Mouse (Mus musculus) liver, embryonic 11.5 days (tissue): Measurements from ENCODE around the gene Ubr4. TPM values are rescaled to one million over a fixed set of nuclear protein-coding genes. Genes with fewer than 3 reads are reported as not detected.
"Not testable (repeated sequence)": the region's sequence is repeated elsewhere in the genome, so short reads cannot be mapped to it uniquely, and the experiment has no call there.

Experiments
- ATAC-seq: fragments of 200-750 bp; cut with Nextera tagmentation; replicated peaks from 2 replicates; pipeline ENCODE4 v1.8.0; 2017; ENCODE audit warnings: moderate number of reproducible peaks, mild to moderate bottlenecking, moderate TSS enrichment, moderate library complexity; ENCODE audit not compliant: low FRiP score
- DNase-seq: peaks from one replicate; pipeline ENCODE4 v3.0.0-alpha.2; 2017; ENCODE audit warnings: low spot score
- H3K27ac ChIP-seq: fragments of 300-500 bp; sonication (generic); 2 replicates; pipeline ENCODE4 v1.5.1; 2014; ENCODE audit warnings: mild to moderate bottlenecking, low read depth, low read length, control low read depth
- H3K27me3 ChIP-seq: fragments of 300-500 bp; sonication (generic); replicated peaks from 2 replicates; pipeline ENCODE4 v1.6.1; 2014; ENCODE audit warnings: low read length, mixed read lengths; ENCODE audit not compliant: control insufficient read depth, insufficient read depth
- H3K36me3 ChIP-seq: fragments of 300-500 bp; sonication (generic); 2 replicates; pipeline ENCODE4 v1.6.1; 2014; ENCODE audit warnings: mild to moderate bottlenecking, low read length, moderate library complexity, mixed read lengths; ENCODE audit not compliant: control insufficient read depth, insufficient read depth
- H3K4me1 ChIP-seq: fragments of 300-500 bp; sonication (generic); replicated peaks from 2 replicates; pipeline ENCODE4 v1.6.1; 2014; ENCODE audit warnings: low read length, mixed read lengths; ENCODE audit not compliant: control insufficient read depth, insufficient read depth
- H3K4me2 ChIP-seq: fragments of 300-500 bp; sonication (generic); 2 replicates; pipeline ENCODE4 v1.6.1; 2014; ENCODE audit warnings: mild to moderate bottlenecking, control low read depth, moderate library complexity
- H3K4me3 ChIP-seq: fragments of 300-500 bp; sonication (generic); 2 replicates; pipeline ENCODE4 v1.5.1; 2014; ENCODE audit warnings: low read depth, low read length, control low read depth
- H3K9ac ChIP-seq: fragments of 300-500 bp; sonication (generic); 2 replicates; pipeline ENCODE4 v1.6.1; 2014; ENCODE audit warnings: low read depth, low read length, control low read depth
- H3K9me3 ChIP-seq: fragments of 300-500 bp; sonication (generic); 2 replicates; pipeline ENCODE4 v1.6.1; 2016; ENCODE audit warnings: low read length, inconsistent platforms, mixed read lengths; ENCODE audit not compliant: control insufficient read depth
- WGBS: fragments of 180-500 bp; shearing (Covaris S2); extraction: QIAGEN DNeasy Blood & Tissue Kit; methylation state at CpG from one replicate; pipeline ENCODE4 v1.1.7; 2014; 5-methylcytosine and 5-hydroxymethylcytosine counted together
- polyA plus RNA-seq: library from polyadenylated mRNA; unstranded; fragments of >200 nt; fragmentation: Nextera tagmentation; extraction: Ambion mirVana; gene quantifications from 2 replicates; pipeline ENCODE4 v1.2.1, GENCODE M21; 2014

Ubr4 gene
- polyA plus RNA-seq, 1 experiment from 2014 or later, result 86.9 TPM

DNA sequence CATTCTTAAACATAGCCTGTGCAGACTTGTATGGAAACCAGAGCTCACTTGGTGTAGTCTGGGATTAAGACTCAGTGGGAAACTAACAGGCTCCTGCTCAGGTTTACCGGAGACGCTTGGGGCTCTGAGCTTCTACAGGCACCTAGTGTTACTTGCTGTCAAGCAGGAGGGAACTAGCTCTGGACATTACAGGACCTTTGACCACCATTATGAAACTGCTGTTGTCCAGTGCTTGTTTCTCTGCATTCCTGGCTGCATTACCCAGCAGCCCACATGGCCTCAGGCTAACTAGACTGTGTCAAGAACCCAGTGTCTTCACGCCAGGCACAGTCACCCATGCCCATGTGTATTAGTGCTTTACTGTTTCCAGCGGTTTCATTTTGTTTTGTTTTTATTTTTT is 20.7 kb downstream of the Ubr4 start:
- Histone ChIP-seq H3K4me2 (no peak overlapping the region), H3K9ac (no peak overlapping the region), H3K27me3 (no peaks in the 10 kb centered on the region), H3K9me3 (no peaks in the 10 kb centered on the region), H3K4me3 (no peak overlapping the region), H3K4me1 (no peaks in the 10 kb centered on the region), H3K27ac (peak overlapping the region; percentile 38), H3K36me3 (peaks cover 53% of the 10 kb centered on the region)
- WGBS, result 97% methylated on average over 4 of the region's 4 CpGs
- ATAC-seq (no peak), DNase-seq (no peak)

DNA sequence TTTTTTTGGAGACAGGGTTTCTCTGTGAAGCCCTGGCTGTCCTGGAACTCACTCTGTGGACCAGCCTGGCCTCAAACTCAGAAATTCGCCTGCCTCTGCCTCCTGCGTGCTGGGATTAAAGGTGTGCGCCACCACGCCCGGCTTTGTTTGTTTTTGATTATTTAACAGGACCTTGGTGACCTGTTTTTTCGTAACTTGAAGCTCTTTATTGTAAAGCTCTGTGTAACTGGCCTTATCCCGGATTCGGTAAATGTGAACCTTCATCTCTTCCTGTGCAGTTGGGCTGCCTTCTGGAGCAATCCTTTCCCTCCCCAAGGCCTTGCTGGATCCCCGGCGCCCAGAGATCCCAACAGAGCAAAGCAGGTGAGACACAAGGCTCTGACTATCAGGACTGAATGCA is 21.1 kb downstream of the Ubr4 start:
- no peaks in the 10 kb centered on the region for H3K9me3 ChIP-seq
- no peaks in the 10 kb centered on the region for H3K27me3 ChIP-seq
- WGBS, result 92% methylated on average over 10 of the region's 10 CpGs
- no peak for DNase-seq
- H3K4me1 ChIP-seq, result no peaks in the 10 kb centered on the region
- peak overlapping the region; percentile 38; the same call in 1 of the 2 replicates for H3K27ac ChIP-seq
- peaks cover 49% of the 10 kb centered on the region for H3K36me3 ChIP-seq
- no peak overlapping the region for H3K9ac ChIP-seq
- H3K4me2 ChIP-seq, result no peak overlapping the region
- no peak for ATAC-seq
- H3K4me3 ChIP-seq, result no peak overlapping the region

DNA sequence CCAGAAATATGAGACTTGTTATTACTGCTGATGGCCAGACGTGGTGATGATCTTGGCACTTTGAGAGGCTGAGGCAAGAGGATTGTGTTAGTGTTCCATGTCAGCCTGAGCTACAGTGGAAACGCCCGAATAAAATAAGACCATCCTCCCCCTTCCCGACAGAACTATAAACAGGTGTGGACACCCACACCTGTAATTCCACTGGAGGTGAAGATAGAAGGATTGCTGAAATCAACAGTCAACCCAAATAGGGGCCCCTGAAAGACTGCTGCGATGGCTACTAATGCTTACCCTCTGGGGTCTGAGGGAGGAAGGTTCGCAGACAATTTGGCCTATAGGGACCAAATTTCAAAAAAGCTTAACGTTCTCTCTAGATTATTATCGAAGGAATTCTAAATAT is 27.3 kb downstream of the Ubr4 start:
- H3K4me3 ChIP-seq, result peak overlapping the region; percentile 71
- DNase-seq (no peak), ATAC-seq (no peak)
- 9% methylated on average over 8 of the region's 8 CpGs for WGBS
- peak overlapping the region; percentile 75 for H3K9ac ChIP-seq
- no peaks in the 10 kb centered on the region for H3K9me3 ChIP-seq
- peak overlapping the region; percentile 79 for H3K4me2 ChIP-seq
- peak overlapping the region; percentile 38; the same call in 1 of the 2 replicates for H3K27ac ChIP-seq
- peaks cover 15% of the 10 kb centered on the region for H3K36me3 ChIP-seq
- H3K27me3 ChIP-seq, result no peaks in the 10 kb centered on the region
- peaks cover 13% of the 10 kb centered on the region; the same call in 1 of the 2 replicates for H3K4me1 ChIP-seq

DNA sequence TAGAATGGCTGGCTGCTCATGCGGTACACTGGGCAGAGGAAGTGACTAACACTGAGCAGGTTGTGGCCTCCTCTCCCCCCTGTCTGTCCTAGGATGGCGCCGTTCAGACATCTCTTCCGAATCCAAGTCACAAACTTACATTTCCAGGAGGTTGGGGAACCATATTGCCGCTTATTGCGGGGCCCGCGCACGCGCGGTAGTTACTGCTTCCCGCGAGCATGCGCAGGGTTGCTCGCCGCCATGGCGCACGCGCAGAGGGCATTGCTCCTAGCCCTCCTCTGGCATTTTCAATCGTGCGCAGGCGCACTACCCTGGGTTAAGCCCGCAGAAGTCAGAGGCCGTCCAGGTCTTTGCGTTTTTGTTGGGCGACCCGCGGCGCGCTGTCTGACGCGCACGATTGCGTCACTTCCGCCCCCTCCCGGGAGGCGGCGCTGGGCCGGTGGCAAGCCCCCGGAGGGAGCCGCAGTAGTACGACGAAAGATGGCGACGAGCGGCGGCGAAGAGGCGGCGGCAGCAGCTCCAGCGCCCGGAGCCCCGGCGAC is 27.9 kb downstream of the Ubr4 start:
- peak; percentile 99 for DNase-seq
- H3K4me1 ChIP-seq, result peaks cover 13% of the 10 kb centered on the region; the same call in 1 of the 2 replicates
- peak overlapping the region; percentile 63 for H3K27ac ChIP-seq
- H3K9me3 ChIP-seq, result no peaks in the 10 kb centered on the region
- peak overlapping the region; percentile 71 for H3K4me3 ChIP-seq
- peaks cover 11% of the 10 kb centered on the region for H3K36me3 ChIP-seq
- H3K4me2 ChIP-seq, result peak overlapping the region; percentile 79
- peak overlapping the region; percentile 75 for H3K9ac ChIP-seq
- ATAC-seq, result peak; percentile 92
- under 1% methylated on average over 54 of the region's 54 CpGs for WGBS
- no peaks in the 10 kb centered on the region for H3K27me3 ChIP-seq

DNA sequence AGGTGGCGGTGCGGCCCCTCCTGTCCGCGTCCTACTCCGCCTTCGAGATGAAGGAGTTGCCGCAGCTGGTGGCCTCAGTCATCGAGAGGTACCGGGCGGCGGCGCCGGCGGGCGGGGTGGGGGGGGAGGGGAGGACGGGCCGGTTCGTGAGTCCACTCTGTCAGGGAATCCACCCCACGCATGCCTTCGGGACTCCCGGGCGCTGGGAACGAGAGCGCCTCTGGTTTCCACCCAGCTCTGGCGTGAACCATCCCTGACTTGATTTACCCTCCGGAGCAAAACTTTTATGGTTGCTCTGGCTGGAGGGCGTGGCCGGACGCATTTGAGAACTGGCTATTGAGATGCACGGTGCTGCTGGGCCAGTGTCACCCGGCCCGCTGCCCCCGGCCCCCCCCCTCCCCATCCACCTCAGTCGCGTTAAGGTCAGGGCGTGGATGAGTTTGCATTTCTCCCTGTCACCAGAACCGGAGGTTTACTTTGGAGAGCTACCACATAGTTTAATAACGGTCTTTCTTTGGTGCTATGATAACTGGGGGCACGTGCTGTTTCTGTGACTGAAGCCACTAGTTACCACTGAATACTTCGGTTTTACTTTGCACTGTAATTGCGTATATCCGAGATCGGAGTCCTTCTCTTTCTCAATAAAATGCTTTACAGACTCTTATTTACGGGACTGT is 28.5 kb downstream of the Ubr4 start:
- no peaks in the 10 kb centered on the region for H3K9me3 ChIP-seq
- H3K4me3 ChIP-seq, result peak overlapping the region; percentile 71
- H3K27ac ChIP-seq, result peak overlapping the region; percentile 63
- peak overlapping the region; percentile 67 for H3K9ac ChIP-seq
- peak overlapping the region; percentile 62 for H3K4me2 ChIP-seq
- DNase-seq (no peak), ATAC-seq (peak; percentile 67)
- H3K4me1 ChIP-seq, result peaks cover 14% of the 10 kb centered on the region; the same call in 1 of the 2 replicates
- H3K27me3 ChIP-seq, result no peaks in the 10 kb centered on the region
- H3K36me3 ChIP-seq, result peaks cover 4% of the 10 kb centered on the region; the same call in 1 of the 2 replicates
- 2% methylated on average over 42 of the region's 44 CpGs for WGBS

DNA sequence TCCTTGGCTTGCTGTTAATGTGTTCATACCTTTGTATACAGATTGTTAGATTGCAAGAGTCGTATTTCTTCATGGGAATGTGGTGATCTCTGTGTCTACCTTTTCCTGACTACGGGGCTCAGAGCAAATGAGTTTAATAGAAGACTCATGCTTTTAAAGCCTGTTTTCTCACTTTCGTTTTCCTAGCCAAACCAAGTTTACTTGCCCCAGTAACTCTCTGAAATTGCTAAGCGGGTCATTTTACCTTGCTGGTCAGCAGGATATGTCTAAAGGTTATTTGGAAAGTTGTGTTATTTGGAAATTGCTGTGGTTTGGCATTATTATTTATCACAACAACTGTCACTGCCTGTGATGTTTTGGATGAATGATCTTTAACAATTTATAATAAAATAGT is 29.0 kb downstream of the Ubr4 start:
- ATAC-seq, result no peak
- peak overlapping the region; percentile 67 for H3K9ac ChIP-seq
- H3K4me1 ChIP-seq, result peaks cover 18% of the 10 kb centered on the region
- H3K27me3 ChIP-seq, result no peaks in the 10 kb centered on the region
- no peaks in the 10 kb centered on the region for H3K9me3 ChIP-seq
- H3K27ac ChIP-seq, result peak overlapping the region; percentile 63; the same call in 1 of the 2 replicates
- H3K4me2 ChIP-seq, result peak overlapping the region; percentile 62
- DNase-seq, result no peak
- 30% methylated on average over 4 of the region's 4 CpGs for WGBS
- H3K4me3 ChIP-seq, result peak overlapping the region; percentile 71
- peaks cover 3% of the 10 kb centered on the region; the same call in 1 of the 2 replicates for H3K36me3 ChIP-seq

DNA sequence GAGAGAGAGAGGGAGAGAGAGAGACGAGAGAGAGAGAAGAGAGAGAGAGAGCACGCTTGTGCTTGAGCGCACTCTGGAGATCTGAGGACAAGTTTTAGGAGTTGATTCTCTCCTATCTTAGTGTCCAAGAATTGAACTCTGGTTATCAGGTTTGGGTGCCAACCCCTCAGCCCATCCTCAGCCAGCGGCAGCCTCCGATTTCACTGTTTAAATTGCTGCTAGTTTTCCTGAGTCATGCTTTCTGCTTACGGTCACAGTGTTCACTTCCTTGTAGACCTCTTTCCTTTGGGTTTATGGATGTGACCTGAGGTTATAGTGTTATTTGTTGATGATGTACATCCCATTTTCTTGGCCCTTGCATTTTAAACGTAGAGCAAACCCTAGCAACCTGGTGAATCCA is 29.8 kb downstream of the Ubr4 start:
- WGBS, result 38% methylated on average over 7 of the region's 7 CpGs
- DNase-seq (no peak), ATAC-seq (no peak; the same call in 1 of the 2 replicates)
- no peaks in the 10 kb centered on the region; the same call in 1 of the 2 replicates for H3K36me3 ChIP-seq
- H3K4me3 ChIP-seq, result peak overlapping the region; percentile 71
- peaks cover 24% of the 10 kb centered on the region for H3K4me1 ChIP-seq
- H3K9ac ChIP-seq, result peak overlapping the region; percentile 63
- peak overlapping the region; percentile 62 for H3K4me2 ChIP-seq
- H3K9me3 ChIP-seq, result no peaks in the 10 kb centered on the region
- H3K27me3 ChIP-seq, result no peaks in the 10 kb centered on the region
- H3K27ac ChIP-seq, result peak overlapping the region; percentile 46

DNA sequence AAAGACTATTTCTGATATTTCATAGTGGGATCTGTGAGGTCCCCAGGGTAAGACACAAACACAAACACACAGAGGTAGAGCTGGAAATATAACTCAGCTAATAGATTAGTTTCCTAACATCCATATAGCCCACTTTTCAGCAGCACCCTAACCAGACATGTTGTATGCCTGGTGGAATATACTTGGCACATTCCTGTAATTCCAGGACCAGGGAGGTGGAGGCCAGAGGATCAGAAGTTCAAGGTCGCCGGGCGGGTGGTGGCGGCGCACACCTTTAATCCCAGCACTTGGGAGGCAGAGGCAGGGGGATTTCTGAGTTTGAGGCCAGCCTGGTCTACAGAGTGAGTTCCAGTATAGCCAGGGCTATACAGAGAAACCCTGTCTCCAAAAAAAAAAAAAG is 33.4 kb downstream of the Ubr4 start:
- 82% methylated on average over 5 of the region's 5 CpGs for WGBS
- H3K27me3 ChIP-seq, H3K9ac ChIP-seq, ATAC-seq, H3K9me3 ChIP-seq, H3K27ac ChIP-seq, DNase-seq, H3K4me2 ChIP-seq, H3K4me3 ChIP-seq: not testable (repeated sequence)
- Histone ChIP-seq H3K36me3 (peaks cover 12% of the 10 kb centered on the region), H3K4me1 (peaks cover 29% of the 10 kb centered on the region)
